Mouse (Mus musculus): Measurements from ENCODE around the gene Usp30. TPM values are rescaled to one million over a fixed set of nuclear protein-coding genes. Genes with fewer than 3 reads are reported as not detected.
A peak's percentile ranks its signal among the peaks of the same experiment; 100 is the strongest.

Usp30 gene
- polyA plus RNA-seq, 1 experiment = 36.6 TPM

DNA sequence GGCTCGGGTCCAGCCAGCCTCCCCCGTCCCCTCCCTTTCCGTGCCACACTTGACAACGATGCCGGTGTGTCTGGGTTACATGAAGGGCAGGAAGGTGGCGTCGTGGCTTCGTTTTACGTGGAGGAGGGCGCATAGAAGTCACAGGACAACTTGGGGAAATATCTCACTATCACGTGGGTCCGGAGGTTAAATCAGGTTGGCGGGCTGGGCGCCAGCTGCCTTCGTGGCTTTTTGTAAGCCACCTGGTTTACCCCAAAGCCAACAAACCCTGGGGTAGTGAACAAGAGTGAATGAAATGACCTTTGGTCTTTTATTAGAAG, 66.2 kb downstream of the Usp30 start:
- Histone ChIP-seq H3K4me3 (ENCODE audit: insufficient read depth, low read length) (peak overlapping the region; percentile 44), H3K27ac (ENCODE audit: insufficient read depth, low read length) (no peak overlapping the region), H3K4me1 (ENCODE audit: control insufficient read depth, insufficient read depth, low read length) (no peaks in the 10 kb centered on the region)
- TF ChIP-seq POLR2A (IDR thresholded peaks at IDR 0.05; ENCODE audit: extremely low read depth, insufficient read depth, low read length) (no peak), CTCF (IDR thresholded peaks at IDR 0.05; ENCODE audit: extremely low read depth, insufficient read depth, low read length) (no peak)

GRCm38 (mm10) chr5:114132841-114133240, 67.6 kb downstream of the Usp30 start:
- Histone ChIP-seq H3K4me3 (ENCODE audit: insufficient read depth, low read length) (no peak overlapping the region), H3K4me1 (ENCODE audit: control insufficient read depth, insufficient read depth, low read length) (no peaks in the 10 kb centered on the region), H3K27ac (ENCODE audit: insufficient read depth, low read length) (no peak overlapping the region)
- TF ChIP-seq POLR2A (IDR thresholded peaks at IDR 0.05; ENCODE audit: extremely low read depth, insufficient read depth, low read length) (no peak), CTCF (IDR thresholded peaks at IDR 0.05; ENCODE audit: extremely low read depth, insufficient read depth, low read length) (no peak)

DNA sequence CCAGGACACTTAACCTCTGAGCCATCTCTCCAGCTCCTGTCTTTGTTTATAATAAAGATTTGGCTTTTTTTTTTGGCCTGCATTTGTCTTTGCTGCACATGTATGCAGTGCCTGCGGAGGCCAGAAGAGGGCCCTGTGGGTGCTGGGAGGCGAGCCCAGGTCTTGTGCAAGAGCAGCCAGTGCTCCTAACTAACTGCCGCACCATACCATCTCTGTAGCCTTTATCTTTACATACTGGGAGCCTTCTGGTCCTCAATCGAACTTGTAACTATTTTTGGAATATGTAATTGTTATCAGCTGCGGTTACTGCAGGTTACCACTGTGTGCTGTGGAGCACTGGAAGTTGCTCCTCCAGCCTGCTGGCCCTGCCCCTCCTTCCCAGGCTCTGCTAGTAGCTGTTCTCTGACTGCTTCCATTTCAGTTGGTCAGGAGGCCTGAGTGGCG, 68.9 kb downstream of the Usp30 start:
- TF ChIP-seq CTCF (IDR thresholded peaks at IDR 0.05; ENCODE audit: extremely low read depth, insufficient read depth, low read length) = peak; percentile 42
- no peak for TF ChIP-seq POLR2A (IDR thresholded peaks at IDR 0.05; ENCODE audit: extremely low read depth, insufficient read depth, low read length)
- no peaks in the 10 kb centered on the region for H3K4me1 ChIP-seq (ENCODE audit: control insufficient read depth, insufficient read depth, low read length)
- H3K27ac ChIP-seq (ENCODE audit: insufficient read depth, low read length) = no peak overlapping the region
- no peak overlapping the region for H3K4me3 ChIP-seq (ENCODE audit: insufficient read depth, low read length)

DNA sequence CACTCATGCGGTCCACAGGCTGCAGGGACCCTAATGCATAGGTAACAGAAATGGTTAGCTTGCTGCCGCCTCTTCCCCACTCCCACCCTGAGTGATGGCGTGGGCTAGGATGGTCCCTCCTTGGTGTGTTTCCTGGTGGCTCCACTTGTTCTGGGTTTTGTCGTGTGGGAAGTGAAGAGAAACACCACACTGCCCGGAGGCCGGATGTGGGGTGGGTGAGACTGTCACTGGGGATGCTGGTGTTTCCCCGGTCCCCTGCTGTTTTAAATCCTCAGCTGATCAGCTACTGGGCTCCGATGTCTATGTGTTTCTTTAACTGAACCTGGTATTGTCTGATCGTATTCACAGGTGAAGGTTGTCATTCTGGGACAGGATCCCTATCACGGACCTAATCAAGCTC, 70.3 kb downstream of the Usp30 start:
- TF ChIP-seq POLR2A (IDR thresholded peaks at IDR 0.05; ENCODE audit: extremely low read depth, insufficient read depth, low read length) (no peak), CTCF (IDR thresholded peaks at IDR 0.05; ENCODE audit: extremely low read depth, insufficient read depth, low read length) (no peak)
- no peak overlapping the region for H3K4me3 ChIP-seq (ENCODE audit: insufficient read depth, low read length)
- no peaks in the 10 kb centered on the region for H3K4me1 ChIP-seq (ENCODE audit: control insufficient read depth, insufficient read depth, low read length)
- H3K27ac ChIP-seq (ENCODE audit: insufficient read depth, low read length) = no peak overlapping the region

DNA sequence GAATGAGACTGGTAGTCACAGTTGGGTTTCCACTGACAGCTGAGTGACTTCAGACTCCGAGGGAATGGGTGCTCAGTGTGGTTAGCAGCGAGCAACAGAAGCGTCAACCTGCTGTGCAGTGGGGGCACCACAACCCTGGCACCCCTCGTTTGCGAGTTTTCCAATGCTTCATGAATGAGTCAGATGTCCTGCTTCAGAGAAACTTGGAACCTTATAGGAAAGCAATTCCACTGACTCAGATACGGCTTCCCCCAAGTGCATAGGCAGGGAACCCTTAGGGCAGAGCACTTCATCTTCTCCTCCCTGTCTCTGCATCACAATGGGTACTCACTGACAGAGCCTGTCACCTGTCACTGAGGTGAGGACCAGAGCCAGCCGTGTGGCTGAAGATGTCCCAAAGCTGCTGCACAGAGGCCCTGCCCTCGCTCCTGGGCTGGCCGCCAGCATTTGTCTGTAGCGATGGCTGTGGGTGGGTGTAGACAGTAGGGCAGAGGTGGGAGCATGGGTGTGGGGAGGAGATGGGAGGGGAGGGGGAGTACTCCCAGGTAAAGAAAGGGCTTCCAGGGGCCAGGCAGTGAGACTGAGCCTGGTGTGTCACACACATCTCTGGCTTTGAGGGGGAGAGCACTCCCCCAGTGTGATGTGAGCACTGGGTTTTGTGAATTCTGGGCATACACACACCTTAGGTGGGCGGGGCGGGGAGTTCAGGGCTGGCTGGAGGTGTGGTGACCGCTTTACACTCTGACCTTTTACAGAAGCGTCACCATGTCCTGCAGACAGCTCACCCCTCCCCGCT, 72.4 kb downstream of the Usp30 start:
- no peak for TF ChIP-seq POLR2A (IDR thresholded peaks at IDR 0.05; ENCODE audit: extremely low read depth, insufficient read depth, low read length)
- no peak for TF ChIP-seq CTCF (IDR thresholded peaks at IDR 0.05; ENCODE audit: extremely low read depth, insufficient read depth, low read length)
- Histone ChIP-seq H3K4me1 (ENCODE audit: control insufficient read depth, insufficient read depth, low read length) (no peaks in the 10 kb centered on the region), H3K4me3 (ENCODE audit: insufficient read depth, low read length) (no peak overlapping the region), H3K27ac (ENCODE audit: insufficient read depth, low read length) (no peak overlapping the region)

GRCm38 (mm10) chr5:114138277-114139164, 73.3 kb downstream of the Usp30 start:
- H3K4me3 ChIP-seq (ENCODE audit: insufficient read depth, low read length) = no peak overlapping the region
- H3K27ac ChIP-seq (ENCODE audit: insufficient read depth, low read length) = peak overlapping the region; percentile 51
- TF ChIP-seq POLR2A (IDR thresholded peaks at IDR 0.05; ENCODE audit: extremely low read depth, insufficient read depth, low read length) (no peak), CTCF (IDR thresholded peaks at IDR 0.05; ENCODE audit: extremely low read depth, insufficient read depth, low read length) (no peak)
- no peaks in the 10 kb centered on the region for H3K4me1 ChIP-seq (ENCODE audit: control insufficient read depth, insufficient read depth, low read length)

- peak overlapping the region; percentile 49 for H3K27ac ChIP-seq (ENCODE audit: insufficient read depth, low read length)
- no peaks in the 10 kb centered on the region for H3K4me1 ChIP-seq (ENCODE audit: control insufficient read depth, insufficient read depth, low read length)
- TF ChIP-seq CTCF (IDR thresholded peaks at IDR 0.05; ENCODE audit: extremely low read depth, insufficient read depth, low read length) (no peak), POLR2A (IDR thresholded peaks at IDR 0.05; ENCODE audit: extremely low read depth, insufficient read depth, low read length) (no peak)
- H3K4me3 ChIP-seq (ENCODE audit: insufficient read depth, low read length) = no peak overlapping the region
Observed at GRCm38 (mm10) chr5:114139175-114139574, 73.9 kb downstream of the Usp30 start.

DNA sequence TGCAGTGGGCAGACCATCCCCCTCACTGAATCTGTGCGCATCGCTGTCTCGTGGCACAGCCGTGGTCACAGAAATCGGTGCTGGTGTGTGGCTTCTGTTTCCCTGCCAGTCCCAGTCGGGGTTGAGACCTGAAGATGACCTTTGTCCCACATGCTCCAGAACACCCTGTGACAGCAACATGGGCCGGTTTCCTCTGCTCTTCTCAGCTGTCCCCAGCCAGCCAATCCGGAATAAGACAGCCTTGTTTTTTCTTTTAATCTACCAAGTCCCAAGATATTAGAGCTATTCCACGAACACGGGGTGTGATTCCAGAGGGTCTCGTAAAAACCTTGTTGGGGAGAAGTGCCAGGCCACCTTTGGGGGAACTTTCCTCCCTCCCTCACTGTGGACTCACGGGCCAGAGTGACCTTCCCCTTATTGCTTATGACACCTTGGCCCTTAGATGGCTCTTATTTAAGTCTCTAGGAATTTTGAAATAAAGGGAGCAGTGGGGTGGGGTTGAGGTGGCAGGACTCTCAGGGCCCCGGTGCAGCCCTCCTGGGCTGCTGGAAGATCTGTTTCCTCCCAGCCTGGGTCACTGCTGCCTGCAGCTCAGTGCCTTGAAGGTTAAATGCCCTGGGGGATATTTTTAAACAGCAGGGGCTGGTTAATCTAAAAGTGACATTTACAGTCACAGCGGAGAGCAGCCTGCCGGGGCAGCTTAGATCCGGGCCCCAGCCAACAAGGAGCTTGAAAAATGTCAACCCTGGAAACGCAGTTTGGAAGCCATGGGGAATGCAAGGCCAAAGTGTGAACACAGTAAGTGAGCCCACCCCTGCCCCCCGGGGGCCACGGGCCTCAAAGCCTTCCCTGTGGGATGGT, 81.0 kb downstream of the Usp30 start, which contains the start of gene Acacb:
Acacb (plus strand) TSS at position 508 of the 861 bp plus-strand sequence.
- no peaks in the 10 kb centered on the region for H3K4me1 ChIP-seq (ENCODE audit: control insufficient read depth, insufficient read depth, low read length)
- TF ChIP-seq POLR2A (IDR thresholded peaks at IDR 0.05; ENCODE audit: extremely low read depth, insufficient read depth, low read length) = no peak
- no peak for TF ChIP-seq CTCF (IDR thresholded peaks at IDR 0.05; ENCODE audit: extremely low read depth, insufficient read depth, low read length)
- H3K4me3 ChIP-seq (ENCODE audit: insufficient read depth, low read length) = no peak within 1 kb of the TSS
- no peak within 1 kb of the TSS for H3K27ac ChIP-seq (ENCODE audit: insufficient read depth, low read length)
